Mouse (Mus musculus) liver, adult (tissue): ENCODE measurements around the gene Spata2l.

Experiments
- GATA4 ChIP-seq: IDR thresholded peaks from 2 replicates; pipeline ENCODE4 v1.6.1; 2014; ENCODE audit warnings: mild to moderate bottlenecking, low read length; ENCODE audit not compliant: insufficient replicate concordance

The Spata2l gene

GRCm38 (mm10) chr8:123185566-123186409 lies 50.2 kb downstream of the Spata2l start, which contains the start of gene Dpep1:
TSS of gene Dpep1 (plus strand) at chr8:123186242.
- TF ChIP-seq GATA4: no peak

GRCm38 (mm10) chr8:123181391-123181790 lies 54.6 kb downstream of the Spata2l start:
- no peak for TF ChIP-seq GATA4
